Mouse (Mus musculus) MEL (cell line): ENCODE data around the gene Map7d3. TPM values are rescaled to one million over a fixed set of nuclear protein-coding genes. Genes with fewer than 3 reads are reported as not detected.

Experiments used
- GABPA ChIP-seq: IDR thresholded peaks from 2 replicates; pipeline ENCODE4 v1.6.1; 2012; ENCODE audit warnings: low read depth, mild to moderate bottlenecking, inconsistent platforms, low read length, improper control_type of control experiment, moderate library complexity
- RAD21 ChIP-seq: IDR thresholded peaks from 2 replicates; pipeline ENCODE4 v1.6.1; 2011; ENCODE audit warnings: mild to moderate bottlenecking, low read depth, low read length, improper control_type of control experiment
- polyA plus RNA-seq, 2 experiments: library from polyadenylated mRNA; stranded (reverse) in 1 of 2; unstranded in 1 of 2; fragments of >175 nt in 1 of 2; fragments of >200 nt in 1 of 2; gene quantifications; 2 replicates each; pipeline versions ENCODE4 v1.2.1 to v1.2.4; 2012; ENCODE audit warnings: low replicate concordance in 2 of 2, low read depth in 1 of 2; ENCODE audit not compliant: insufficient read length in 2 of 2, insufficient read depth in 1 of 2, missing spikeins in 1 of 2
- total RNA-seq: library from RNA; depleted of rRNA; stranded (reverse); fragments of 300-350 nt; gene quantifications from 2 replicates; pipeline ENCODE4 v1.2.3, GENCODE M21; 2012; rRNA removed

The Map7d3 gene
- total and polyA plus RNA-seq, 3 experiments: not detected

- no peak for TF ChIP-seq GABPA
- peak; percentile 6 for TF ChIP-seq RAD21
Measured at GRCm38 (mm10) chrX:56751536-56751935, 70.6 kb downstream of the Map7d3 start (continued).

Other genes starting within 250 kb of the Map7d3 start
- gene Mmgt1, start 224.3 kb downstream of the Map7d3 start, total RNA-seq: 18.1 and 22.6 TPM in 2 replicates
- 10 to 100 TPM; 16.9 to 45.6 TPM for gene Mmgt1, start 224.3 kb downstream of the Map7d3 start, polyA plus RNA-seq
- gene Slc9a6, start 212.6 kb downstream of the Map7d3 start, total RNA-seq: 11.4 and 11.5 TPM in 2 replicates
- 10 to 100 TPM in 1 of 2 experiments, not detected in 1; 12.6 TPM for gene Slc9a6, start 212.6 kb downstream of the Map7d3 start, polyA plus RNA-seq
- gene Fhl1, start 90.5 kb downstream of the Map7d3 start, total RNA-seq: not detected in 2 replicates
- gene Fhl1, start 90.5 kb downstream of the Map7d3 start, polyA plus RNA-seq: not detected
- not detected in 2 replicates for gene Adgrg4, start 47.8 kb upstream of the Map7d3 start, total RNA-seq
- not detected for gene Adgrg4, start 47.8 kb upstream of the Map7d3 start, polyA plus RNA-seq
- gene Brs3, start 220.7 kb upstream of the Map7d3 start, total RNA-seq: not detected in 2 replicates
- gene Brs3, start 220.7 kb upstream of the Map7d3 start, polyA plus RNA-seq: not detected
- gene Htatsf1, start 231.3 kb upstream of the Map7d3 start, total RNA-seq: 27.8 and 27.9 TPM in 2 replicates
- 10 to 100 TPM in 1 of 2 experiments, not detected in 1; 30.0 TPM for gene Htatsf1, start 231.3 kb upstream of the Map7d3 start, polyA plus RNA-seq